Mouse (Mus musculus) kidney, adult 18-20 months (tissue): Measurements from ENCODE around the gene Agbl4.

Experiments
- DNase-seq: peaks from one replicate; pipeline ENCODE4 v3.0.0; 2021

Gene Agbl4

DNA sequence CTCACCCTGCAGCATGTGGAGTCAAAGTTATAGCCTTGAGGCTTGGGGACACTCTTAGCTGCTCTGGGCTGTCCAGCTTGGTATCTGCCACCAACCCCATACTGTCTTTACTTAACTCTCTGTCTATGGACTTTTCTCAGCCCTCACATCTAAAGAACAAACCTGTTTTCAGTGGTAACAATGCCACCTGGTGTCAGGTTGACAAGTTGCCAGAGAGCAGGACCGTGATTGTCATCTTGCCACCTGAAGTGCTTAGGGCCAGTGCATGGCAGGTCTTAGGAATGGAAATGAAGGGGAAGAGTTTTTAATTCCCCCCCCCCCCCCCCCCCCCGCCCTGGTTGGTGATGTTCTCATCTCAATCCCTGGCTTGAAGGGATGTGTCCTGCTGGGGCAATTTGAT, 1112.7 kb downstream of the Agbl4 start:
- peak; percentile 14 for DNase-seq

DNA sequence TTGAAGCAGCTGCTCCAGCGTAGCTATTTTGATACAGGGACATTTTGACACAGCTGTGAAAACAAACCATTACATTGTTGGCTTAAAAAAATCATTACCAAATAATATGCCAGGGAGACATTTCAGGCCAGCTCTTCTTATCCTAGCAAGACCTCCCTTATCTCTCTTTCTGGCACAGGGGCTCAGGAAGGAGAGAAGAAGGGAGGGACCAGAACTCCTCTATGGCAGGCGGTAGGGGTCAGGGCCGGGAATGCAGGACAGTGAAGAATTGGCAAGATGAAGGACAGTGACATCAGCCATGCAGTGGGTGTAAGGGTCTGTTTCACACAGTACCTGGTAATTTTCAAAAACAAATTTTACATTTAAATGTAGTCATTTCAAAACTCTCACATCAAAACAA, 1116.5 kb downstream of the Agbl4 start:
- DNase-seq, result no peak

DNA sequence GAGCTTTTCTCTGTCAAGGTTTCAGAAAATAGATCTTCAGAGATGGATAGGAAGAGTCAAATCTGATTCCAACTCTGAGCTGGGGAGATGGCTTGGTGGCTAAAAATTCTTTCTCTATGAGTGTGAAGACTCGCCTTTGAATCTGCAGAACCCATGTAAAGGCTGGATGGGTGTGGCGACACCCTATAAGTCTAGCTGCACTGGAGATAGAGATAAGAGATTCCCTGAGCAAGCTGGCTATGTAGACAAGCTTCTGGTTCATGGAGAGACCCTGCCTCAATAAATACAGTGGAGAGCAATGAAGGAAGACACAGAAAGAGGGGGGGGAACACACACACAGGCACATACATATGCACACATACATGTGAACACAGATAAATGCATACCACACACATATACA, 1118.7 kb downstream of the Agbl4 start:
- no peak for DNase-seq

DNA sequence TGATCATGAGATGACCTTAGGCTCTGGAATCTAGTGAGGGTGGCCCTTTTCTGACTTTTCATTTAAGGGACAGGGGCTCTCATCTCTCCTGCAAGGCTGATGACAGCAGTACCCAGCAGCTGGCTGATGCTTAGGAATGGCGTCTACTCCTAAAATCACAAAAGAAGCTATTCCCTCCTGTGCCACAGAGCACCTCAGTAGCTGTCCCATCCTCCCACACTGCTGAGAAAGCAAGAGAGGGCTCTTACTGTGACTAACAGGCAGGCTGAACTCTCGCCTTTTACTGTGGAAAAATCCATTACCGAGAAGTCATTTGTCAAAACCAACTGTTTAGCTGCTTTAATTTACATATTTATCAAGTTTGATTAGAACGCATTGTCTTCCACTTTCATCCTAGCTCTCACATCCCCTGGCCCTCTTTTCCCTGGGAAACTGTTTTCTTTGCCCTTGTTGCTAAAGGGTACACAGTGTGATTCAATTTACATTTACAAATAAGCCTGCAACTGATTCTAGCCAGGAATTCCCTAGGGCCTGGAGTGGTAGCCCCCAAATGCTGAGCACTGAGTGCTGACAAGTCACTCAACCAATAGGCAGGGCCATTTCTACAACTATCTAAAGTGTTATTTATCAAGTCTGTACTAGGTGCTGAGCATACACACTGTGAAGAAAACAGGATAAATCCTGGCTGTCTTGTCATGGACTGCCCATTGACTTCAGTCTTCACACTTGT, 1119.8 kb downstream of the Agbl4 start:
- DNase-seq, result no peak

DNA sequence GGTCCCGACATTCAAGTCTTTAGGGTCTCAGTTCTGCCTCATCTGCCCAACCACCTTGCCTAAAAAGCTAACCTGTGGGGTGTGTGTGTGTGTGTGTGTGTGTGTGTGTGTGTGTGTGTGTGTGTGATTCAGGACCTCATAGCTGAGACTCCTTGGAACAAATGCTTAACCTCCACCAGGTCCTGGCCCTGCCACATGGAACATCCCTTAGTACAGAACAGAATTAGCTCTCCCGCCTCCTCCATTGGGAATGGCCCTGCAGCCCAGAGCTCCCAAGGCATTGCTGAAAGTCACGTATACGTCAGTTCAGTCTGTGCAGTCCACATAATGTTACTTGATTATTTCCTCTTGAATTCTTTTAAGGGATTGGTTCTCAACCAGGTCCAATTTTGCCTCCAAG, 1120.7 kb downstream of the Agbl4 start:
- no peak for DNase-seq

DNA sequence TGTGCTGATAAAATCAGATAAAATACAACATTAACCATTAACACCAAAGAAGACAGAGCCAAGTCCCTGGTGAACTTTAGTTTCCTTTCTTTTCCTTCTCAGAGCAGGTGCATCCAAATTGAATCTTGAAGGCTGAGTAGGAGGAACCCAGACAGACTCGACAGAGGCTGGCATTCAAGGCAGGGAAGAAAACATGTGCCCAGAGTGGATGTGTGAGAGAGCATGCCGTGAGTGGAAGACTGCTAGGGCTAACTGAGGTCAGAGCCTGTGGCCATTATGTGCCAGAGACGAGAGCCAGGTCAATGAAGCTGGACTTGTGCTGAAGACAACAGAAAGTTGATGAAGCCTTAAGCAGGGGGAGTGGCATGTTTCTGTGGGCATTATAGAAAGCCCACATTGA, 1121.8 kb downstream of the Agbl4 start:
- DNase-seq, result no peak

DNA sequence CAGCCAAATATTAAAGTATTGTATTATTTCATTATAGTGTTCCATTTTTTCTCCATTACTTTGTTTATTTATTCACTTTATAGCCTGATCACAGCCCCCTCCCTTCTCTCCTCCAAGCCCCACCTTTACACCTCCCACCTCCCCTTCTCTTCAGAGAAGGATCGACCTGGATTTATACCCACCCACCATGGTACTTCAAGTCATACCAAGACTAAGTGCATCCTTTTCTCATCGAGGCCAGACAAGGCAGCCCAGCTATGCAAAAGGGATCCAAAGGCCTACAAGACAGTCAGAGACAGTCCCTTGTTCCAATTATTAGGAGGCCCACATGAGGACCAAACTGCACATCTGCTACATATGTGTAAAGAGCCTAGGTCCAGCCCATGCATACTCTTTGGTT, 1122.5 kb downstream of the Agbl4 start:
- no peak for DNase-seq

DNA sequence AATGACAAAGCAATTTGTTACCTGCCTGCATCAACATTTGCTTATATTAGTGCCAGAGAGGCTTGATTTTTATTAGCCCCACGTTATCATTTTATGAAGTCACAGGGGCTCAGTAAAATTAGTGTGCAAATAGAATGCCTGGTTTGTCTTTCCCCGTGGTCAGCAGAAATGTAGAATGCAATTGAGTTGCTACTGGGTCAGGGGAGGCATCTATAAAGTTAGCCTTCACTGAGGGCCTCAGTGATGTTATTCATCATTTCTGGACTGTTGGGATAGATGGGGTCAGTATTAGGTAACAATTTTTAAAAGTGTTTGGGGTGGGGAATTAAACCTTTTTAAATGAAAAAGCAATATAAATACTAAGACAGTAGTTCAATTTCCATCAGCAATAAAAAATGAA, 1125.5 kb downstream of the Agbl4 start:
- no peak for DNase-seq

DNA sequence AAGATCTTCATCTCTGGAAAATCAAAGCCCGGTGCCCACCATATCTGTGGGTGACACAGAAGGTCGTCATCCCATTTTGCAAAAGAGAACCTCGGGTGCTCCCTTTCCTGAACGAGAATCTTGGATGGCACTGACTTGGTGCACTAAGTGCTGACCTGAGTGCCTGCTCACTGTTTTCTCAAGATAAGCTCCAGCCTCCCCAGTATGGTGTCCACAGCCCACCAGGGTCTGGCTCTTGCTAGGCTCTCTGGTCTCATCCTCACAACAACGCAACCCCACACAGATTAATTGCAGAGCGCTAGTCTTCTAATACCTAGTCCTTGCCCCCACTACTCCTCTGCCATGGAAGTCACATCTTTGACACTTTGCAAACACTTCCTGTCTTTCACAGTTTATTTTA, 1131.5 kb downstream of the Agbl4 start:
- no peak for DNase-seq

DNA sequence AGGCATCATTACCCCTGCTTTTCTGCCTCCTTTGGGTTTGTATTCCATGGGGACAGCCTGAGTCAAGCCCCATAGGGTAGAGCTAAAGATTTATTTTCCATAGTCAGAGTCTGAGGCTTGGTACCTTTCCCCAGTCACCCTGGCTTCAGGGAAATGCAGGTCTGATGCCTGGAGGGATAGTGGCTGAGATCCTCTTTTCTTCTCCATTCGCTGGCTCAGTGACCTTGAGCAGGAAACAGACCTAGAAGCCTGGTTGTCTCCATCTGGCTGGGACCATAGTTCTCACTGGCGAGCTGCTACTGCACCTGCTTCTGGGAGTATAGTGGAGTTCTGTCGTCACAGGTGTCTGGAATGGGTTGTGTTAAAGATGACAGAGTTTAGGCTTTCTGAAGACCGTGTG, 1132.5 kb downstream of the Agbl4 start:
- DNase-seq, result no peak

DNA sequence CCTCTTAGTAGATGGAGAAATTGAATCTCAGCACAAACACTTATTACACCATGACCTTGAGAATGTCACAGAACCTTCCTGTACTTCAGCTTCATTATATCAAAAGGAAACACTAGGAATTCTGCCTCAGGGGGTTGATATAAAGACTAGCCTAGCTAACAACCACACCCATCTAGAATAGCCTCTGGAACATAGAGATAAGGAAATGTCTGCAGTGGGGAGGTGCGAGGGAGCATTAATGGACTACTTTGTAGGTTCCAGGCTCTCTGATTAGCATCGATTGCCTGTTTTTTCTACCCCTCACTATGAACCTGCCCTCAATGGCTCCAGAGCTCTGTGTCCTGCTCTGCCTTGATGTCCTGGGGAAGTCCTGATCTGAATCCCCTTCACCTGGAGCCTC, 1133.1 kb downstream of the Agbl4 start:
- DNase-seq, result no peak

DNA sequence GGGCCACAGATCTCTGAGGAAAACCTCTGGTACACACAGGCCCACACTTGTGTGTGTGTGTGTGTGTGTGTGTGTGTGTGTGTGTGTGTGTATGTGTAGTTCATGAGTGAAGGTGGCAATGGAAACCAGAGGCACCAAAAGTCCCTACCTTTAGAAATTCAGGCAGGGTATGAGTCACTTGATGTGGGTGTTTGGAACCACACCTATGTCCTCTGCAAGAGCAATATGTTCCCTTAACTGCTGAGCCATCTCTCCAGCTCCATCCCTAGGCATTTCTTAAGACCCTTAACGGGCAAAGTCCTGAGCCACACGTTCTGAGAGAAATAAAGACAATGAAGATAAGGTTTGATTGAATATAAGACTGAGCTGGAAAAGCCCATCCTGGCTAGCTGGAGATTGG, 1147.2 kb downstream of the Agbl4 start:
- DNase-seq, result no peak

DNA sequence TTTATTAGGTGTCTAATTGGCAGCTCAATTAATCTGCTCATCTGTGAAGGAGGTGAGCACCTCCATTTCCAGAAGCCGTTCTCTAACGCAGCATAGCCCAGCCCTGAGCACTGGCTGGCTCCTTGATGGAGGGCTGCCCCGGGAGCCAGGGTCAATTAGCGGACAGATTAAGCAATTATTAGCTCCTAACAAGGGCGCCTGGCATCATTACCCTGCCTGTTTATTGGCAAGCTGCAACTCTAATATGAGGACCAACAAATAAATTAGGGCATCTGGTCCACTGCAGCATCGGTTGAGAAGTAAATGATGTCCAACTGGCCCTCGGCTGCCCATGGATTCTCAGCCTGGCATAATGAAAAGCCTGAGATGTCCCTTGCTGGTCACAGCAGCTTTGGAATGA, 1148.5 kb downstream of the Agbl4 start:
- no peak for DNase-seq

DNA sequence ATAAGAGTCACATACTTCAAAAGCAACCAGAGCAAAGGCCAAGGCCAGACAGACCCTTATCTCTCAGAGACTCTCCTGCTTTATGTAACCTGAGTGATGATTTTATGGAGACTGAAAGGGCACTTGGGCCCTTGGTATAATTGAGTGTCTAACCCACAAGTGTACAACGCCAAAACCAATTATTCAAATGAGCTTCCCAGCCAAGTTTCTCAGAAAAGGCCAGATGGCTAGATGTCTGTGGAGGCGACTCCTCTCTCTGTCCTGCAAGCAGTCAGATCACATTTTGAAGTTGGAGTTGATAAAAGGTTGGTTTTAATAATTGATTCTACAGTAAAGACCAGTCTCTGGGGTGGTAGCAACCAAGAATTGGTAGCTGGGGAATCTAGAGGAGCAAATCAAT, 1158.0 kb downstream of the Agbl4 start:
- no peak for DNase-seq

DNA sequence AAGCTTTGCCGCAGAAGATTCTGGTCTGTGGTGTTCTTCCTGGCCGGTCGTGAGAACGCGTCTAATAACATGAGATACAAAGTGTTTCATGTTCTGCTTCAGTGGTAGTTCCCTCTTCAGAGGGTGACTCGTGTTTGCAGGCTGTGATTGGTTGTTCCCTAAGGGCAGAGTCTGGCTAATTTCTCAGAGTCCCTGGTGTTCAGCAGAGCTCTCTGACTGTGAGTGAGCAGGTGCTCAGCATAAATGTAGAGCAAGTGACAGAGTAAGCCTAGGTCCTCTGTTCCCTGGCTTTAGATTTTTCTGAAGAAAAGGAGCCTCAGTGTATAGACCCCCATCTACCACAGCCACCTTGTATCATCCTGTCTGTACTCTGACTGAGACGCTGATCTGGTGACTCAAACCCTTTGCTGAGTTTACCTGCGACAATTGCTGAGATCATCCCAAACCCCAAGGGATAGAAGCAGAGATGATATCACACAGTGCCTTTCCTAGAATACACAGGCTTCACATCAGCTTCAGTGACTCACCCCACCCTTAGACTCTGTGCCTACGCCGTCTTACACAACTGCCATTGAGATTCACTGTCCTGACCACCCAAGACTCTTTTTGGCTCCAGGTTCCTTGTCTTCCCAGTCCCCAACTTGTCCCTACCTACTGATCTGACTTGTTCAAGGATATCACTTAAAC, 1179.8 kb downstream of the Agbl4 start:
- no peak for DNase-seq

DNA sequence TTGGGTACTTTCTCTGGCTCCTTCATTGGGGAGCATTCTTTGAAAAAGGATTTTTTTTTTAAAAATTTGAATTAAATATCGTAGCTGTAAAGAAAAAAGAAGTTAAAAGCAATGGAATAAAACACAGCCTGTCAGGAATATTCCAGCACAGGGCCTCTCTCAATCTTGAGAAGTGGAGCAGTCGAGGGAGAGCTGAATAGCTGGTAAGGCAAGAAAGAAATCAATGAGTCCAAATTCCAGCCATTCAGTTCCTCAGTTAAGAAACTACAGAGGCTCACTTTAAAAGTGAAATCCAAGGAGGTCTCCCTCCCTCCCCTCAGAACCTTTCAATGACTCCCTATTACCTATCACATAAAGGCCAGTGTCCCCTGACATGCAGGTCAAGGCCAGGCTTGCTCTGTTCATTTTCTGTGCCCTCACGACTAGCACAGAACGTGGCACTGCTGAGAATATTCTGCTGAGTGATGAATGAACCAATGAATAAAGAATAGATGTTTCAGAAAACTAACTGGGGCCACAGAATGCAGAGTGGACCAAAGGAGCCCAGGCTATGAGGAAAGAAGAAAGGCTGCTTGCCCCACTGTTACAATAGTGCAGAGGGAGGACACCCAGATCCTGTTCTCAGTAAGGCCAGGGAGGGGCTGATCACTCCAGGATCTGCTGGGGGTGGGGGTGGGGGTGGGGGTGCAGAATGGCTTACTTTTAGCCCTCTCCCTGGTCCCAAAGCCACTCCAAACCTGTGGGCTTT, 1181.8 kb downstream of the Agbl4 start:
- DNase-seq, result no peak

DNA sequence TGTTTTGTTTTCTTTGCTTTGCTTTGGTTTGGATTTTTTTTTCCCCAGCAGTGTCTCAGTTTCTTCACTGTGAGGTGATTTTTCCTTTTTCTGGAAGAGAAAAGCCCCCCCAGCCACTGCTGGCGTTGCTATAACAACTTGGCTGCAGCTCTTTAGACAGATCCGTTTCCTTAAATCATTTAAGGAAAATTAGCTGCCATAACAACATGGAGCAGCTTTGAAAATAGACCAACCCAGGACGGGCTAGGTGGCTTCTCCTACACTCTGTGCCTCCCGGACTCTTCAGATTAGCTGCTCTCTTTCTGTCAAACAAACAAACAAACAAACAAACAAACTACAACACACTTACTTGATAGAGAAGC, 1182.4 kb downstream of the Agbl4 start:
- DNase-seq, result no peak

DNA sequence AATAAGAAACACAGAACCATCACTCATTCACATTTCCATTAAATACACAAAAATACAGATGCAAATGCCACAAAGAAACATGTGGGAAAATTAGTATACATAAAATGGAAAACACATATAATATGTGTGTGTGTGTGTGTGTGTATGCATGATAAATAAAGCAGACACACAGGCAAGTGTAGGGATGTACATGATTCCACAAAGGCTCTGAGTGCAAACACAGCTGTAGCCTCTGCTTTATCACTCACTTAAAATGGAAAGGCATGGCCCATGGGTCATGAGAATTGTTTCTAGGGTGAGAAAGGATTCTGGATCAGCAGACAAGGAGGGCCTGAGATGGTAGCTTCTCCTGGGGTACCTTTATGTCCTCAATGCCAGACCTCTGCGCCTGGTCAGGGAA, 1182.8 kb downstream of the Agbl4 start:
- no peak for DNase-seq

DNA sequence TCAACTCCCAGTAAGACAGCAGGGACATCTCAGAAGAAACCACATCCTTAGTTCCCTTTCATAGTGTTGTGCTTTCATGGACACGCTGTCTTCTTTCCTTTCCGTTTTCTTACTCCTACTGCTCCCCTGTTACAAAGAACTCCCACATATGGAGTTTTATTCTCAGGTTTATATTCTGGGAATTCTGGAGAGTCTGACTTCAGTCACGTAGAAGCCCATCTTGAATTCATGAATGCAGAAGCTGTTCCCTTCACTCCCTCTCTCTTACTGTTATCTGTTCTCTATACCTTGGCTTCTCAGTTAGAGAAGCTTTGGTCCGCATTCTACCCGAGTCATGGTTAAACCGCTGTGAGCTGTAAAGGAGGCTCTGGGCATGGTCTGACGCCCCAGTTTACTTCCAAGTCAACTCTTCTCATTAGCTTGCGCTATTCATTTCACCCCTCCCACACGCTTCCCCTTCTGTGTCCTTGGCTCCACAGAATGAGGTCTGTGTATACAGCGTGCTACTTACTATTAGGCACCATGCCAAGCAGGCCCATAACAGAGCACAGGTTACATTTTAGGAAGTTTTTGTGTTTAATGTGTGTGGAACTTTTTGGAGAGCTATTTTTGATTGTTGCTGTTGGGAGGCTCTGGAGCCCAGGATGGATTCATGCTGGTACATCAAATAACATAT, 1186.2 kb downstream of the Agbl4 start:
- no peak for DNase-seq

DNA sequence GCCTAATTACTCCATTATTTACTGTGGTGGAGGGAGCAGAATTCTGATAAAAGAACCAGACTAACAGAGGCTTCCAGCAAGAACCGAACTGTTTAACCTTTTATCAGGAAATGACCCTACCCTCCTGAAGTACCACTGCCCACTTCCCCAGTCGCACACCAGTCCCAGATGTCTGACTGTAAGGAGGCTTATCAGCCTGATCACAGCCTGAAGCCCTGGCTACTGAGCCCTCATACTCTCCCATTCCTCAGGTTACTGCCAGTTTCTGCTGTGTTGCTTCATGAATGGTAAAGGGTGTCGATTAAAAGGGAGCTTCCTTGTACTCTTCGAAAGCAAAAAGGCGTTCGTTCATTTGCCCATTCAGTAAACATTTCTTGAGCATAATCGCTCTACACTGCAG, 1186.8 kb downstream of the Agbl4 start:
- no peak for DNase-seq

DNA sequence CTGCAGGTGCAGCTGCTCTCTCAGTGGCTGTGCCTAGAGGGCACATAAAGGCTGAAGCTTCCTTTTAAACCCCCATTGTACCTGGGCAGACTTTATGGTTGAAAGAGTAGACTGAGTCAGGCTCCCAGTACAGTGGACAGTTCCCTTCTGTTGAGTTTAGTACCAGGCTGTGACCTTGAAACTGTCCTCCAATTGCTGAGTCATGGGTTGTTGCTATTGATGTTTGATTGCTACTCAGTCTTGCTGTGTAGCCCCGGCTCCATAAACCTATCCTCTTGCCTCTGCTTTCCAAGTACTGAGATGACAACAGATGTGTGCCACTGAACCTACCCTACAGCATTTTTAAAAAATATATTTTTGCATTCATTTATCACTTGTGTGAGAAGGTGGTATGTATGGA, 1190.8 kb downstream of the Agbl4 start:
- no peak for DNase-seq

DNA sequence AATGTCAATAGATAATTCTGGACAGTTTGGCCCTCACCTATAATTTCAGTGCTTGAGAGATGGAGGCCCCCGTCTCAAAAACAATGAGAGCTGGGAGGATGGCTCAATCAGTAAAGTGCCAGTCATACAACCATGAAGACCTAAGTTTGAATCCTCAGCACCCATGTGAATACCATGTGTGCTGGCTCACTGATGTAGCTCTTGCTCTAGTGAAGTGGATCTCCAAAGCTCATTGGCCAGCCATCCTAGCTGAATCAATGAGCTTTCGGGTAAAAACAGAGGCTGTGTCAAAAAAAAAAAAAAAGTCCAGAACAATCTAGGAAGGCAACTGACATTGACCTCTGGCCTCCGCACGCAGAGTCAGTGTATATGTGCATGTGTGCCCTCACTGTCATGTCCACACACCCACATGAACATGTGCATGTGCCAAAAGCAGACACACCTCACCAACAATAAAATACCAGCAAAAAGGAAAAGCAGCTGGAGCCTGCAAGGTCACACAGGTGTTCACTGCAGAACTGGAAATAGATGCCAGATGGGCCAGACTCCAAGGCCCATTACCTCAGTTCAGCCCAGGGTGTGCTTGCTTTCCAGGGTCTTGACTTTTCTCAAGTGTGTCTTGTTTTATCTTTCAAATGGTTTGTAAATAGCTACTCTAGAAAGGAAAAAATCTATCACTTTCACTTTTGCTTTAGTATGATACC, 1192.2 kb downstream of the Agbl4 start:
- no peak for DNase-seq

DNA sequence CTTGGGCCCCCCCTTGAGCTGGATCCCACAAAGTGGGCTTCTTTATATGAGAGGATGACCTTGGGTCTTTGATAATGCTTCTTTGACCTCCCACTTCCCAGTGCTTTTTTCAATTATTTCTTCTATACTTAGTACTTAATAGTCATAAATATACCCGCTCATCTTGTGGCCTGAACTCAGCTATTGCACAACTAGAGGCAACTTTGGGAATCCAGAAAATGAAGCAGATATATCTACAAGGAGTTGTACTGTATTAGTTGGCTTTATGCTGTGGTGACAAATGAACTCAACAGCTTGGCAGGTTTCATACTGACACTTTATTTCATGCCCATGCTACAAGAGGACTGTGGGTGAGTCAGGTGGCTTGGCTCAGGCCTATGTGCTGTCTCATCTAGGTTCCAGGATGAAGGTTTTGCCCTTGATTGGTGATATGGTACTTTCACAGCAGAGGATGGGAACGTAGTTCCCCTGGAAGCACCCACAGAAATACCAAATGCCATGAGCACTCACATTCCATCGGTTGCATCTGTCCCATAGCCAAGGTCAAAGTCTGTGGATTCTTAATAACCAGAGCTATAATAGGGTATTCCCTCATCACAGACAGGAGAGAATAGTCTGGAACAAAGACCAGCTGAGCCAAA, 1197.3 kb downstream of the Agbl4 start:
- no peak for DNase-seq
